ENCODE assay signal across 9 mouse cellular contexts in genomic region chr19:55122351-55122980, GRCm38 (mm10). TPM values are rescaled to one million over a fixed set of nuclear protein-coding genes. Genes with fewer than 3 reads are reported as not detected.
DNase-seq lines count a peak whose midpoint lies in the region; ATAC-seq and TF ChIP-seq lines count a peak whose summit lies in the region.
"Had no signal": no experiment of that assay in that cellular context is flagged by ENCODE, and none has a peak within 500 bp of the region (broad histone marks: within the 10 kb centered on the region; RNA-seq: fewer than 3 reads in every experiment).

No protein-coding gene starts in this region.

- H3K27me3 ChIP-seq in forebrain, embryonic 11.5 days (ENCODE audit: control insufficient read depth, insufficient read depth, low read length), result no peaks in the 10 kb centered on the region
- H3K27me3 ChIP-seq in liver, embryonic 14.5 days (ENCODE audit: control insufficient read depth, insufficient read depth, low read length), result no peaks in the 10 kb centered on the region
- H3K27me3 ChIP-seq in neural tube, embryonic 14.5 days (ENCODE audit: control insufficient read depth, insufficient read depth, low read length), result no peaks in the 10 kb centered on the region

- DNase-seq in left cerebral cortex, adult 2 months (ENCODE audit: extremely low spot score in 1 of 2, low spot score in 2 of 2), result no peak
- no peak for DNase-seq in left cerebral cortex, adult 18-20 months (ENCODE audit: low spot score in 2 of 2)
- no peak for DNase-seq in forebrain, embryonic 11.5 days (ENCODE audit: low spot score)
- DNase-seq in liver, embryonic 14.5 days (ENCODE audit: low read depth in 3 of 3, low spot score in 3 of 3), result no peak
- no peak for DNase-seq in urinary bladder, postnatal 36 days (ENCODE audit: low spot score in 2 of 2)
- DNase-seq in spleen, postnatal 36 days (ENCODE audit: low spot score in 2 of 2), result no peak
- no peak for DNase-seq in thymus, postnatal 36 days

- H3K4me1 ChIP-seq in forebrain, embryonic 11.5 days (replicated peaks; ENCODE audit: control insufficient read depth, insufficient read depth, low read length), result peaks cover 15% of the 10 kb centered on the region
- peaks cover 0 to 8% of the 10 kb centered on the region in 2 experiments; a peak in 1 of 4 replicates for H3K4me1 ChIP-seq in liver, embryonic 14.5 days (replicated peaks; ENCODE audit: control insufficient read depth in 2 of 2, insufficient read depth in 2 of 2, low read length in 1 of 2)
- peaks cover 4% of the 10 kb centered on the region; the same call in 1 of the 2 replicates for H3K4me1 ChIP-seq in neural tube, embryonic 14.5 days (ENCODE audit: control insufficient read depth, insufficient read depth, low read length)

- H3K36me3 ChIP-seq in forebrain, embryonic 11.5 days (ENCODE audit: control insufficient read depth, insufficient read depth, low read length), result no peaks in the 10 kb centered on the region
- no peaks in the 10 kb centered on the region for H3K36me3 ChIP-seq in liver, embryonic 14.5 days (replicated peaks; ENCODE audit: control insufficient read depth, insufficient read depth, low read depth)
- H3K36me3 ChIP-seq in neural tube, embryonic 14.5 days (ENCODE audit: control insufficient read depth, insufficient read depth, low read length), result no peaks in the 10 kb centered on the region

- H3K27ac ChIP-seq in left cerebral cortex, adult 2 months, result peak overlapping the region; percentile 40; the same call in 1 of the 2 replicates
- peak overlapping the region; percentile 50; the same call in 1 of the 2 replicates for H3K27ac ChIP-seq in forebrain, embryonic 11.5 days (ENCODE audit: low read depth, low read length)
- H3K27ac ChIP-seq in liver, embryonic 14.5 days, result no peak overlapping the region
- peak overlapping the region; percentile 4; the same call in 1 of the 2 replicates for H3K27ac ChIP-seq in neural tube, embryonic 14.5 days (ENCODE audit: low read depth, low read length)

- no peak for TF ChIP-seq CTCF in left cerebral cortex, adult 2 months (IDR thresholded peaks at IDR 0.05)
- TF ChIP-seq CTCF in liver, embryonic 14.5 days (IDR thresholded peaks at IDR 0.05; ENCODE audit: low read depth), result no peak

- peak; percentile 66 for ATAC-seq in forebrain, embryonic 11.5 days (replicated peaks; ENCODE audit: low FRiP score)
- no peak for ATAC-seq in liver, embryonic 14.5 days (ENCODE audit: insufficient read depth)
- ATAC-seq in neural tube, embryonic 14.5 days (ENCODE audit: low read depth), result peak; percentile 75
- ATAC-seq: Patski had no signal

- TF ChIP-seq EP300 in liver, embryonic 14.5 days (IDR thresholded peaks at IDR 0.05; ENCODE audit: low read depth), result no peak

- H3K9me3 ChIP-seq in forebrain, embryonic 11.5 days (ENCODE audit: control insufficient read depth, low read length), result no peaks in the 10 kb centered on the region
- H3K9me3 ChIP-seq in liver, embryonic 14.5 days (ENCODE audit: control insufficient read depth, low read length), result no peaks in the 10 kb centered on the region
- H3K9me3 ChIP-seq in neural tube, embryonic 14.5 days (ENCODE audit: control insufficient read depth, low read length), result no peaks in the 10 kb centered on the region

- no peak overlapping the region for H3K4me3 ChIP-seq in left cerebral cortex, adult 2 months
- H3K4me3 ChIP-seq in forebrain, embryonic 11.5 days (ENCODE audit: low read depth, low read length), result no peak overlapping the region
- H3K4me3 ChIP-seq in liver, embryonic 14.5 days (ENCODE audit: insufficient read depth in 1 of 2, low read depth in 2 of 2, low read length in 2 of 2), result no peak overlapping the region
- H3K4me3 ChIP-seq in neural tube, embryonic 14.5 days (ENCODE audit: low read depth, low read length), result no peak overlapping the region

- intact Hi-C loops in left cerebral cortex, adult 2 months (cut with DNase I), result loop anchor here (1.0 to 2.0 kb wide), 2 partner anchors 19 to 62 kb away; no protein-coding TSS in a partner anchor

- WGBS in forebrain, embryonic 11.5 days, result 80% methylated on average over 4 of the region's 4 CpGs
- WGBS in liver, embryonic 14.5 days (ENCODE audit: insufficient replicate concordance), result 60% methylated on average over 4 of the region's 4 CpGs
- 68% methylated on average over 4 of the region's 4 CpGs for WGBS in neural tube, embryonic 14.5 days

- H3K4me2 ChIP-seq in forebrain, embryonic 11.5 days (ENCODE audit: low read depth, low read length, severe bottlenecking), result no peak overlapping the region
- peak overlapping the region; percentile 24; the same call in 1 of the 2 replicates for H3K4me2 ChIP-seq in liver, embryonic 14.5 days (ENCODE audit: low read depth)
- no peak overlapping the region for H3K4me2 ChIP-seq in neural tube, embryonic 14.5 days (ENCODE audit: low read depth, low read length)

- no peak overlapping the region for H3K9ac ChIP-seq in forebrain, embryonic 11.5 days (ENCODE audit: low read length)
- H3K9ac ChIP-seq in liver, embryonic 14.5 days (replicated peaks), result no peak overlapping the region
- H3K9ac ChIP-seq in neural tube, embryonic 14.5 days (replicated peaks; ENCODE audit: low read depth, low read length), result no peak overlapping the region

RNA-seq across cellular contexts. Expression of gene Gpam, which starts 4.6 kb away (rescaled TPM):
- total RNA-seq in left cerebral cortex, adult 2 months (2021), result 10 to 100 TPM; 35.9 to 36.6 TPM
- total RNA-seq in left cerebral cortex, adult 18-20 months (2021), result 10 to 100 TPM; 39.3 to 41.4 TPM
- polyA plus RNA-seq in forebrain, embryonic 11.5 days (2014; fragmentation: Nextera tagmentation; extraction: Ambion mirVana), result 19.8 and 20.2 TPM in 2 replicates
- polyA plus RNA-seq in liver, embryonic 14.5 days (2012; rRNA removed), result 13.6 and 15.0 TPM in 2 replicates
- polyA plus RNA-seq in liver, embryonic 14.5 days (2014; fragmentation: Nextera tagmentation; extraction: Ambion mirVana), result 21.6 and 24.0 TPM in 2 replicates
- 22.7 and 28.6 TPM in 2 replicates for polyA plus RNA-seq in neural tube, embryonic 14.5 days (2014; fragmentation: Nextera tagmentation; extraction: Ambion mirVana)

RNA-seq across cellular contexts. Expression of gene Tectb, which starts 58.1 kb away (rescaled TPM):
- not detected for total RNA-seq in left cerebral cortex, adult 2 months (2021)
- not detected for total RNA-seq in left cerebral cortex, adult 18-20 months (2021)
- not detected in 2 replicates for polyA plus RNA-seq in forebrain, embryonic 11.5 days (2014; fragmentation: Nextera tagmentation; extraction: Ambion mirVana)
- polyA plus RNA-seq in liver, embryonic 14.5 days (2012; rRNA removed), result 0.01 and 0.08 TPM in 2 replicates
- polyA plus RNA-seq in liver, embryonic 14.5 days (2014; fragmentation: Nextera tagmentation; extraction: Ambion mirVana), result 0.23 TPM in 1 of 2 replicates, not detected in the other
- polyA plus RNA-seq in neural tube, embryonic 14.5 days (2014; fragmentation: Nextera tagmentation; extraction: Ambion mirVana), result 0.12 TPM in 1 of 2 replicates, not detected in the other
- polyA plus RNA-seq: Patski had no signal
